Mouse (Mus musculus): ENCODE measurements around the gene Ggt6. TPM values are rescaled to one million over a fixed set of nuclear protein-coding genes. Genes with fewer than 3 reads are reported as not detected.

Gene Ggt6
- total RNA-seq, 2 experiments from 2014 or later, result 0.28 to 1.0 TPM

- intact Hi-C loops (cut with DNase I), result no loop called here
- peak in 1 of 2 experiments; percentile 71 for DNase-seq
Measured at GRCm38 (mm10) chr11:72469217-72469616, 33.9 kb downstream of the Ggt6 start.

DNA sequence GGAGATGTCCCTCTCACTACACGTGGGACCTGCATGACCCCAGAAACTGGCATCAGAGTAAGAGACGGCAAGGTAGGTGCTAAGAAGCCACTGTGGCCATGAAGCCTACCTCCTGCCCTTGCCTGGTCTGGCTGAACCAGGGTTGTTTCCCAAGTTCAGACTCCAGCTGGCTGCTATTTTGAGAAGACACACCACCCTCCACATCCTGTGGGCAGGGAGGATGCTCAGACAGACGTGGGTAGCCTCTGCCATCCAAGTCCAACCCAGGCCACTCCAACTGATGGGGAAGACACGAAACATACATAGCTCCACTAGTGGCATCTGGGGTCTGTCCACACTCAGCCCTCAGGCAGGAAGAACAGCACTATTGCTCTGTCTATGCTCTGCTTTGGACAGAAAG is 34.7 kb downstream of the Ggt6 start:
- intact Hi-C loops (cut with DNase I), result no loop called here
- no peak for DNase-seq

- intact Hi-C loops (cut with DNase I), result no loop called here
- no peak for DNase-seq
Measured at GRCm38 (mm10) chr11:72471381-72471780, 36.1 kb downstream of the Ggt6 start.

DNA sequence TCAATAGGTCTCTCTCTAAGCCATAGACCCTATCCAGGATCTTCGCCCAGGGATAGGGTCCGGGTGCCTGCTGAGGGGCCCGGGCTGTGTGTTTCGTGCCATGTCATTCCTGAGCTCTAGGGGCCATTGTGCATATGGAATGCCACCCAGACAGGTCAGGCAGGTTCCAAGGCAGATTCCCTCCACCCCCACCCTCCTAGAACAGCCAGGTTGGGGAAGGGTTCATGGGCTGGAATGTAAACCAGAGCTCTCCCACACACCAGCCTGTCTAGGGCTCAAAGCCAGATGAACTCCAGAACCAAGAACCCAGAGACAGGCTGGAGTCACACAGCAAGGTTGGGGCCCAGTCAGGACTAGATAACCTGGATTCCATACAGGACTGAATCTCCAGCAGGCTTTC is 38.2 kb downstream of the Ggt6 start:
- DNase-seq, result no peak
- intact Hi-C loops (cut with DNase I), result no loop called here

DNA sequence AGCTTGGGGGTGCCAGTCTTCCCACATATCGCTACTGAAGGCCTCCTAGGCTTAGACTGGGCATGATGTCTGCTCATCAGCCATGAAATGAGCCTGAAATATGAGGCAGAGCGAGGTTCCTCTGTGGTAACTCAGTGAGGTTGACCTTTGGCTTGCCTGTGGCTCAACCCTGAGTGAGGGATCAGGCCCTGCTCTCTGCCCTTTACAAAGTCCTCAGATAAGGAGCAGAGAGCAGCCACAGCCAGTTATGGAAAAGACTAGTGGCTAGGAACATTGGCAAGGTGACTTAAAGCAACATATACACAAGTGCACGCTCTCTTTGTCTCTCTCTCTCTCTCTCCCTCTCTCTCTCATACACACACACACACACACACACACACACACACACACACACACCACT is 39.6 kb downstream of the Ggt6 start:
- intact Hi-C loops (cut with DNase I), result no loop called here
- DNase-seq, result no peak

- no peak for DNase-seq
- intact Hi-C loops (cut with DNase I), result no loop called here
Measured at GRCm38 (mm10) chr11:72475408-72475807, 40.1 kb downstream of the Ggt6 start.

GRCm38 (mm10) chr11:72476074-72476625 is 40.8 kb downstream of the Ggt6 start:
- intact Hi-C loops (cut with DNase I), result no loop called here
- no peak for DNase-seq

DNA sequence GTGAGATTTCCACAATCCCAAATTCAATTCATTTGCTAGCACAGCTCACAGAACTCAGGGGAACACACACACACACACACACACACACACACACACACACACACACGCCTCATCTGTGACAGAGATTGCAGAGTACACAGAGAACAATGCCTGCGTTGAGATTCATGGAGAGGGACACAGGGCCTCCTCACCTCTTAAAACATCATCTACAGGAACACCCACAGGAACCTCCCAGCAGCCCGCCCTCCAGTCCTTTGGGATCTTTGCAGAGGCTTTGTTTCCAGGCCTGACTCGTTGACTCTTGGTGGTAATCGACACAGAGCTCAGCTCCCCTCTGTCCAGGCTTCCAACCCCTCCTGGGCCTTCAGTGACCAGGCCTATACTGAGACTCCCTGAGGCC is 41.9 kb downstream of the Ggt6 start:
- intact Hi-C loops (cut with DNase I), result no loop called here
- no peak for DNase-seq

GRCm38 (mm10) chr11:72477653-72478052 is 42.3 kb downstream of the Ggt6 start:
- DNase-seq, result no peak
- intact Hi-C loops (cut with DNase I), result no loop called here

DNA sequence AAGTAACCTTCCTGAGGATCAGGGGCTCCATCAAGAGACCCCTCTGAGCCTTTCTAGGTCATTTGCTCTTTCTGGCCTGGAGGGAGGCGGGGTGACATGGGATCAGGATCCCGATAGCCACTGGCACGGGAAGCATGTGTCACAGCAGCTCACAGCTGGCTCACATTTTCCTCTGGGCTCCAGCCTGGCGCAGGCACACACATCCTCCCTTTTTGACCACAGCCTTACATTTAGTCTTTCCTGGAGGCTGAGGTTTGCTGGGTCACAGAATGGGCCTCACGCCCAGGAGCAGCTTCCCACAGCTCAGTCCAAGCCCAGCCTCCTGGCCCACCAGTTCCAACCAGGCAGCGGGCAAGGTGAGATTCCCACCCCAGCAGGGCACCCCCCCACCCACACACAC is 42.9 kb downstream of the Ggt6 start:
- DNase-seq, result no peak
- intact Hi-C loops (cut with DNase I), result no loop called here

DNA sequence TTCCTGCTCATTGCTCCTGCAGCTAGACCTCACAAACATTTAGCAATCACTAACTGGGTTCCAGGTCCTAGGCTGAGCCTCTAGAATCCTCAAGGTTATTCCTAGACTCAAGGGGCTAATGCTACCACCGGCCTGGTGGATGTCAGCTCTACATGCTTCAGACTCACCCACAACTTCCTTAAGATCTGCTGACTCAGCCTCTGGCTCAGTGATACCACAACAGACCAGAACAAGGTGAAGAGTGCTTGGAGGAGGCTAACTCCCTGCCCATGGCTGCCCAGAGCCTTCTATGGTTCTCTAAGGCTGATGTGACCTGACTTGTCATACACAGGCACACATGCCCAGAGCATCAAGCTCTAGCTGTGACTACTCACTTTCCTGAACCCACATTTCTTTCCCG is 44.2 kb downstream of the Ggt6 start:
- intact Hi-C loops (cut with DNase I), result no loop called here
- DNase-seq, result no peak

- DNase-seq, result no peak
- intact Hi-C loops (cut with DNase I), result no loop called here
Measured at GRCm38 (mm10) chr11:72481313-72481712, 46.0 kb downstream of the Ggt6 start.

DNA sequence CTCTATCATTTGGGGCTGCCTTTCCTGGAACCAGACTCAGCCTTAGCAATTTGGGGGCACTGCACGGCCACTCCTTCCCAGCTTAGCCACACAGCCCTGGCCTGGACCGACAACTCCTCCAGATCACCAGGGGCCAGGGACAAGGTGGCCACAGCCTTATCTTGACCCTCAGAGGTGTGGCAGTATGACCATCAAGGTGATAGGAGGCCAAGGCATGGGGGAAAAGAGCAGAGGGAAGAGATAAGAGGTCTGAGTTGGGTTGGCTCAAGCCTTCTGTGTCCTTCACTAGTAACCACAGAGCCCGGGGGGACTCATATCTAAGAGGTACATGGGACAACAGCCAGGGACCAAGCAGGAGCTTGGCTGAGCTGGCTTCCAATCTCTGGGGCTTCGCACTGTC is 46.6 kb downstream of the Ggt6 start:
- DNase-seq, result no peak
- intact Hi-C loops (cut with DNase I), result no loop called here

- intact Hi-C loops (cut with DNase I), result no loop called here
- no peak for DNase-seq
Measured at GRCm38 (mm10) chr11:72484549-72484948, 49.2 kb downstream of the Ggt6 start.

DNA sequence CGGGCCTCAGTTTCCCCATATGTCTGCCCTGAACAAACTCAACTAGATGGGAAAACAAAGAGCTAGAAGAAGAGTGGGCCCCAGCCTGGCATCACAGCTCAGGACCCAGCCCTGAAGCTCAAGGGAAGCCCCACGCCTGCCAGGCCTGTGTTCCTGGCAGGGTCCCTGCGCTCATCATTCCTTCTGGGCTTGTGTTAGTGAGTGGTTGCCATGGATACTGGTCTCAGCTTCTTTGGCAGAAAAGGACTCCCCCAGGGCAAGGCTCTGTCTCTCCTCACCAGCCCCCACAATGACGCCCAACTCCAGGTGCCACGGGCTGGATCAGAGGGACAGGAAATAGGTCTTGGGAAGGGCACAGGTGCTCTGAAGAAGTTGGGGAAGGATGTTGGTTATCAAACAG is 49.8 kb downstream of the Ggt6 start:
- DNase-seq, result no peak
- intact Hi-C loops (cut with DNase I), result no loop called here

- intact Hi-C loops (cut with DNase I), result no loop called here
- no peak for DNase-seq
Measured at GRCm38 (mm10) chr11:72485960-72486359, 50.6 kb downstream of the Ggt6 start.

- DNase-seq, result no peak
- intact Hi-C loops (cut with DNase I), result no loop called here
Measured at GRCm38 (mm10) chr11:72487171-72487570, 51.8 kb downstream of the Ggt6 start.

DNA sequence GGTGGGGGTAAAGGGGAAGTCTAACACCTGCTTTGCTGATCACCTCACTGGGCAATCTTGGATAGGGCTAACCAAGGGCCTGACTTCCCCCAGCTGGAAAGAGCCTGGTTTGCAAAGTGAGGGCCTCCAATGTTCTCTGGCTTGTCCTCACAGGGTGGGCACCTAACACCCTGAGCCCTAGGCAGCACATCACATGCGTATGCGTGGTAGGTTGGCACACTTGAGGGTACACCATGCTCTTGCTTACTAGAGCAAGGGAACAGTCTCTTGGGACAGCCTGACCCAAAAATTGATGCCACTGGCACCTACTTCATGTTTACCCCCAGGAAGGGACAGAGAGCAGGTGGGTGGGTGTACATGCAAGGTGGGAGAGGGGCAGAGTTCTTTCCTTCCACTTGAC is 52.4 kb downstream of the Ggt6 start:
- intact Hi-C loops (cut with DNase I), result loop anchor here (2.0 kb wide), 1 partner anchor 75 kb away; no protein-coding TSS in a partner anchor
- no peak for DNase-seq

Small RNAs within 50 kb of the gene (microRNA-seq; reads per million reads assigned to microRNA genes)
- gene Mir6338, result 0 reads per million in 2 experiments

Other genes starting within 250 kb of the Ggt6 start
- under 1 TPM; 0.07 to 0.23 TPM for gene Gm43951, start 228.7 kb upstream of the Ggt6 start, total RNA-seq (2021)
- 1 to 10 TPM in 1 of 2 experiments, under 1 TPM in 1; 0.77 to 1.2 TPM for gene 4933427D14Rik, start 228.1 kb upstream of the Ggt6 start, total RNA-seq (2021)
- gene Txndc17, start 228.0 kb upstream of the Ggt6 start, total RNA-seq (2021), result 10 to 100 TPM; 27.6 to 28.5 TPM
- 1 to 10 TPM; 4.4 to 7.2 TPM for gene Med31, start 219.9 kb upstream of the Ggt6 start, total RNA-seq (2021)
- gene Slc13a5, start 168.3 kb upstream of the Ggt6 start, total RNA-seq (2021), result not detected
- gene Xaf1, start 133.9 kb upstream of the Ggt6 start, total RNA-seq (2021), result 1 to 10 TPM; 3.5 to 6.9 TPM
- not detected for gene Fbxo39, start 121.1 kb upstream of the Ggt6 start, total RNA-seq (2021)
- 1 to 10 TPM in 1 of 2 experiments, under 1 TPM in 1; 0.92 to 1.1 TPM for gene Tekt1, start 73.1 kb upstream of the Ggt6 start, total RNA-seq (2021)
- 100 to 1,000 TPM; 206 to 299 TPM for gene Smtnl2, start 23.8 kb upstream of the Ggt6 start, total RNA-seq (2021)
- 10 to 100 TPM; 48.6 to 58.9 TPM for gene Mybbp1a, start 5.8 kb downstream of the Ggt6 start, total RNA-seq (2021)
- gene Spns2, start 54.4 kb downstream of the Ggt6 start, total RNA-seq (2021), result 10 to 100 TPM; 21.3 to 25.1 TPM
- under 1 TPM; 0.10 to 0.12 TPM for gene Spns3, start 115.0 kb downstream of the Ggt6 start, total RNA-seq (2021)
- gene Ube2g1, start 171.8 kb downstream of the Ggt6 start, total RNA-seq (2021), result 10 to 100 TPM; 81.2 to 85.0 TPM